Mouse (Mus musculus) retina, postnatal 1 day (tissue): ENCODE measurements around the gene D13Ertd608e.
A peak's percentile ranks its signal among the peaks of the same experiment; 100 is the strongest.
"Not testable (repeated sequence)": the region's sequence is repeated elsewhere in the genome, so short reads cannot be mapped to it uniquely, and the experiment has no call there.

Experiments used
- DNase-seq: peaks from one replicate; pipeline ENCODE4 v3.0.0-alpha.2; 2012

Gene D13Ertd608e

DNA sequence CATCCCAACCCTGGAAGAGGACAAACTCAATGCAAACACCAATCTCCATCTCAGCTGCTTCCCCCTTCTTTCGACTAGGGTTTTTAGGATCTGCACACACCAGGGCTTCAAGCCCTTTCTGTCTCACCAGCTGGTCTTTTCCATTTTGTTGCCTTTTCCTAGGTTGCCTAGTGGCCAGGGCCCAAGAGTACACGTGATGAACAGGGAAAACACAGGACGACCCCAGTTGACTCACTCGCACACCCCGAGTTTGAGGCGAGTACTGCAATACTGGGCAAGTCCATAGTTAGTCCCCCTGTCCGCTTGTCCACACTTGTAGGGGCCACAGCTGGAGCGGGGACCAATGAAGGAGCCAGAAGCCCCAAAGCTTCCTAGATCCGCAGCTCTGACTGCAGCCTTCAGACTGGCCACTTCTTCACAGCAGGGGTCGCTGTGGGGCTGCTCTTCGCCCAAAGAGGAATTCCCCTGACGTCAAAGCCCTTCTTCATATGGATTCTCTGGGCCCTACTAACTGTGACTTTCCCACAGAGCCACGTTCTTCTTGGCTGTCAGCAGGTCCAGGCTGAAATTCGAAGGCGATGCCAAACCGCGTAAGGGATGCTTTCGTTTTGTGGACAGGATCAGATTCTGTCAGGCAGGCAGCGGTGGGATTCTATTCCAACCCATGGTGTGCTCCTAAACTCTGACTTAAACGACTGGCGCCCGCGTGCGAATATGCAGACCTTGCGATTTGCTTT lies at the start of gene D13Ertd608e:
D13Ertd608e (plus strand) TSS at position 687 of the 737 bp plus-strand sequence.
- DNase-seq = peak; percentile 73

DNA sequence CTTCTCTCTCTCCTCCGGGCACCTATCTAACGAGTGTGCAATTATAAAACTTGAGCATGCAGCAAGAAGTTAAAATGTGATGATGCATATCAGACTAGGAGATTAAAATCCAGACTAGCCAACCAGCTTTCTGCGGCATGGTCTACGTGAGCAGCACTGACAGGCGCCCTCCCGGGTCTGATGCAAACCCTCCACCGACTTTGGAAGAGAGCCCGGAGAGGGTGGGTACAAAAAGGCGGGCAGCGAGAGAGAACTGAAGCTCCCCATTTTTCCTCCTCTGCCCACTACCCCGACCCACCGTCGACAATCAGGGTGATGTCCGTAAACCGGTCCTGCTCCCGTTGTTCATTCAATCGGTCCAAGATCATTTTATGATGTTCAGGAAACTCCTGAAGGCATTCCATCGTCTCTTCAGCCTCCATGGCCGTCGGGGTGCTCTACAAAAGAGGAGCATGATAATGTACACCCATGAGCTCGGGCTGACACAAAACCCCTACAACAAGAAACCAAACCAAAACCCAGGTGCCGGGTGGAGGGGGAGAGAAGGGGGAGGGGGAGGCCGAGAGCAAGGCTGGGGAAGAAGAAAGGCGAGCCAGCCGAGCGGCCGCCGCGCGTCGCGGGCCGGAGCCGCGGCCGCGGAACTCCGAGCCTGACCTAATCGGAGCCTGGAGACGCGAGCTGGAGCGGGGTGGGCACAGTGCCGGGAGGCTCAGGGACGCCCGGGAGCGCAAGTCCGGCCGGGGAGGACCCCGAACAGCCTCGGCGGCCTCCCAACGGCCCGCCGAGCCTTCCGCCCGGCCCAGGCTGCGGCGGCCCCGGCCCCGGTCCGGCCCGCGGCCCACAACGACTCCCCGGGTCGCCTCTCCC lies 45.7 kb upstream of the D13Ertd608e start:
- peak; percentile 62 for DNase-seq

DNA sequence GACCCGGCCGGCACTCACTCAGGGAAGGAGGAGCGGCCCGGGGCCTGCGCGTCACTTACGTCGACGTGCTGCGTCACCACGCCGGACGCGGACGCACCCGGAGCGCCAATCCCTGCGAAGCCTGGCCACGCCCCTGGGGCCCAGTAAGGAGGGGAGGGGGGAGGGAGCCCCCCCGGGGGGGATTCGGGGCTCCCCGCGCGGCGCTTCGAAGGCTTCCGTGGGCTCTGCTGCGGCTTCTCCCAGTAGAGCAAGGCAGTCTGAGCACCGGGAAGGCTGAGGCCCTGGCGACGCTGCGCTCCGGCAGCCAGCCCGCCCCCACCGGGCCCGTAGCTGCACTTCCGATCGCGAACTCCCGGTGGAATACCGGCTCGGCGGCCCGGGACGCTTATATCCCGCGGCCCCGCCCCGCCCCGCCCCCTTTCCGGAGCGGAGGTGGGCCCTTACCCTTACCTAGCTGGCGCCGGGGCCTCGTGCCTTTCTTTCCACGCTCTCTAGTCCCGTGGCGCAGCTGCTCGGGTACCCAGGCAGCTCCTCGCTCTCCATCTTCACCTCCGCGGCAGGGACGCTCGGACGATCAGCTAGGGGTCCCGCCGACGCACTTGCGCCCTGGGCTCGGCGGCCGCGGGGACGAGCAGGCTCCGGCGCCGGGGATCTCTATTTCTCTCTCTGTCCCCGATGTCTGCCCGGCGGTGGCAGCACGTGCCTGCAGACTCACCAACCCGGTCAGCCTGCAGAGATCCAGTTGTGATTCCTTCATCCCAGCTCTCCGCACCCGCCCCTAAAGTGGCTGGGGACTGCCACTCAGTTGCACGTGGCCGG lies 44.8 kb upstream of the D13Ertd608e start, which contains the start of gene Zfp131:
Zfp131 (minus strand) TSS at position 129 of the 819 bp plus-strand sequence.
- DNase-seq = peak; percentile 97

DNA sequence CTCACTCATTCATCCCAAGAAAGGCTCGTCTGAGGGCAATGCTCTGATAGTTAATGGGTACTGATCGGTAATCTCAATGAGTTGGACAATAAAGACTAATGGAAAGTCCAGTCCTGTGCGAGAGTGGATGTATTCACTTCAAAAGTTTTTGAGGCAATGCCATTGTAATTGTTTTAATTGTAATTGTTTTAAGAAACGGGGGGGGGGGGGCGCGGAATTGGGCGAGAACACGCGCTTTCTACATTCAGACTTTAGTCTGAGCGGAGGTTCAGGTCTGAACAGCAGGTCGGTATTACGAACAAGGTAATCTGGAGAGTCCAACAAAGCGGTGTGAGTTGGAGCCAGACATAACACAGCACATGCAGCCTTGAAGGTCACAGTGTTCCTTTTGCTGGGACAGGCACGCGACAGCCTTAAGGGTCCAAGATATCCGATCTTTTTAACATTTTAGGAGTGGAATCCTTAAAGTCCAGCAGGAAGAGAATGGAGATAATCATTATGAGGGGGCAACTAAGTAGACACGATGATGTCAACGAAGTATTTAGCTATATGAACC lies 44.1 kb upstream of the D13Ertd608e start:
- DNase-seq = no peak

DNA sequence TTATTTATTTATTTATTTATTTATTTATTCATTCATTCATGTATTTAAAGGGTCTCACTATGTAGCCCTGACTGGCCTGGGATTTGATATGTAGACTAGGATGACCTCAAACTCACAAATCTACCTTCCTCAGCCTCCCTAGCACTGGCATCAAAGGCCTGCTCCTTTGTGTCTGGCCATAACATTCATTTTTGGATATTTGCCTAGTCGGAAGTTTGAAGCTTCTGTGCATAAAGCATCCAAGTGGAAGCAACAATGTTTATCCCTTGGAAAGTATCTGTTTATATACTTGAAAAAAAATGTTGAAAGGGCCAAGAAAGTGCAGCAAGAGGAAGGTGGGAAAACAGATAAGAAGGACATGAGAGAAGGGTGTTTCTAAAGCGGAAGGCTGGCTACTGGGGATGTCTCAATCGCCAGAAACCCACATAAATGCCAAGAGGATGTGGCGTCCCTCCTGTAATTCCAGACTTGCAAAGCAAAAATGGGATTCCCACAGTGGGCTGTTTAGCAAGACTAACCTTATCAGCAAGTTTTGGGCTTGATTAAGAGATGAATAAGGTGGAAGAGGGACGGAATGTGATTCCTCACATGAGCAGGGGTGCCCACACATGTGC lies 42.9 kb upstream of the D13Ertd608e start:
- DNase-seq = no peak

DNA sequence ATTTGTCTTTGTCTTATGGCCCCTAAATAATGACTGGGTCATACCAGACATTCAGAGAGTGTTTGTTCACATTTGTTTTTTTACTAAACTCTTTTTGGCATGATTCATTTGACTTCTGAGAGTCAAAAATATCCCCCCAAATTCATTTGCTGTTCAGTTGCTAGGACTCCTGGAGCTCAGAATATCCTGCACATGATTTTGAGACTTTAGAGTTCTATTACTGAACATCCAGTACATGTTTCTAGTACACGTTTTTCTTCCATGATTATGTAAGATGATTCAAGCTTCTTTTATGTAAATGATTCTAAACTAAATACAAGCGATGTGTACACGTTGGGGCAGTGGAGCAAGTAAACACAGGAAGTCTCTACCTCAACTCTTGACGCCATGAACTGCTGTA lies 38.1 kb upstream of the D13Ertd608e start:
- DNase-seq = no peak

DNA sequence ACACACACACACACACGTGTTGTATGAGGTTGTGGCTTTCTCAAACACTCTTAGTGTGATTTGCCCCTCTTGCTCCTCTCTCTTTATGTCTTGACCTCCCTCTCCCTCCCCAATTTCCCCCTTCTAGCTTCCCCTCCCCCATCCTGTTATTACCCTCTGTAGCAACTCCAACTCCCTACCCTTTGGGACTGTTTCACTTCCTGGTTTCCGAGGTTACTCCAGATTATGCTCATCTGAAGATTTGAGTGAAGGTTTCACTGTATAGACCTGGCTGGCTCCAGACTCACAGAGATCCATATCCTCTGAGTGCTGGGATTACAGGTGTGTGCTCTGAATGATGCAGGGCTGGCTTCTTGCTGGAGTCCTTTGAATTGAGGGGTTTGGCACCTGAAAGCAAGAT lies 26.9 kb upstream of the D13Ertd608e start:
- no peak for DNase-seq

DNA sequence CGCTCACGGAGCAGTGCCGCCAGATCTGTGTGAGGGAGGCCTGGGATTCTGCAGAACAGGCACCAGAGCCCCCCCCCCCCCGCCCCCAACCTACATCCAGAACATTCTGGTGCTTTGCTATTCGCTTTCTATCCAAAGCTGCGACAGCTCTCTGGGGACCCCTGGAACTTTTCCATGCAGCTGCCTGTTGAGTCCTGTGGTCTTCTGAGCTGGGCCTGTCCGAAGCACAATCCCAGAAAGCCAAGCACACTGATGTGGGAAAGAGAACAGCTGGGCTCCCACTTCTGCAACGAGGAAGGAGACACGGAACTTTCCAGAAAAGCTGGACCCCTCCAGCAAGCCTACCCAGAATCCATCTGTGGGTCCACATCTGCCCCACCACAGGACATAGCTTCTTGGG lies 25.8 kb upstream of the D13Ertd608e start:
- no peak for DNase-seq

DNA sequence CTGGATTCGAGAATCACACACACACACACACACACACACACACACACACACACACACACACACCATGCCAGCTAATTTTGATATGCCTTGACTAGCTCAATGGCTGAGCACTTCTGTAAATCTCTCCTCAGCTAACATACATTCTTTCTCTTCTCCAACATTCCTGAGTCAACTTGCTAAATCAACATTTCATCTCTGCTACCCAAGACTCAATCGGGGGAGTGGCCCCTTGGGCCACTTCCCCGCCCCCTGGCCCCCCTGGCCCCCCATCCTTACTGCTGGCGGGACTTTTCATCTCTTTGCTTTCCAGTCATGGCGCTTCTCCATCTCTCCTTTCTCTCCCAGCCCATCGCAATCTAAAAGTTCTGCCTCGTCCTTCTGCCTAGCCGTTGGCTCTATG lies 19.0 kb upstream of the D13Ertd608e start:
- no peak for DNase-seq

DNA sequence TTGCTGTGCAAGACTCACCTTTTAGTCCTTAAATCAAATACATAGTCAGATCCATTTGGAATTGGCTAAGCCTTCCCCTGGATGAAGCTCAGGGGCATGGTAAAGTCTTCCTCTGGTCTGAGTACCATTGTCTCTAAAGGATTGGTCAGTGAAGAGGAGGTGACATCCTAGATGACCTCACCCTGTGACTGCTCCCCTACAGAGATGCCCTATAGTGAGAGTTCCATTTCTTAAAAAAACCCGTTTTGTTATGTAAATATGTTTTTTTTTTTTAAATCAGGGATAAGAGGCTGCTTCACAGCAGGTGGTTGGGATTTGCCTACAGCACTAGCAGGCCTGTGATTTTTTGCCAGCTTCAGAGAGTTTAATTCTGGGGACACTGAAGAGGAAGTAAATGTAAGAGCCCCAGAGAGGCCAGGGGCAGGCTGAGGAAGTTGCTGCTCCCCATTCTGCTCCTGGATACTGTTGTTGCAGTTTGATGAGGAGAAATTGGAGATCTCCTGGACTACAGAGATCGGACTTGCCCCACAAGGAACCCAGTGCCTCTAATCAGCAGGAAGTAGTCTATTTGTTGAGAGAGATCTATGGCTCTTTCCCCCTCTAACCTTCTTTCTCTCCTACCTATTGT lies 18.1 kb upstream of the D13Ertd608e start:
- no peak for DNase-seq

DNA sequence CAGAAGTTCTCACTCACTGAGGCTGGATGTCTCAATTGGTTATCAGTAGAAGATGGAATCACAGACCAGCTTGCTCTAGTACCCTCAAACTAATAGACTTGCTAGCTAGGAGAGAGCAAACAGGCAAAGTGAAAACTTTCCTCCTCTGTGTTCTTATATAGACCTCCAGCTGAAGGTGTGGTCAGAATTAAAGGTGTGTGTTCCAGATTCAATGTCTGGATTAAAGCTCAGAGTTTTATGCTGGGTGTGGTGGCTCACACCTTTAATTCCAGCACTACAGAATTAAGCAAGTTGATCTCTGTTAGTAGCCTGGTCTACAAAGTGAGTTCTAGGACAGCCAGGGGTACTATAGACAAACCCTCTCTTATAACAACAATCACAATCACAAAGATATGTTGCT lies 5.7 kb upstream of the D13Ertd608e start, which contains the start of gene AF067063:
AF067063 (minus strand) TSS at position 101 of the 400 bp plus-strand sequence.
- not testable (repeated sequence) for DNase-seq

DNA sequence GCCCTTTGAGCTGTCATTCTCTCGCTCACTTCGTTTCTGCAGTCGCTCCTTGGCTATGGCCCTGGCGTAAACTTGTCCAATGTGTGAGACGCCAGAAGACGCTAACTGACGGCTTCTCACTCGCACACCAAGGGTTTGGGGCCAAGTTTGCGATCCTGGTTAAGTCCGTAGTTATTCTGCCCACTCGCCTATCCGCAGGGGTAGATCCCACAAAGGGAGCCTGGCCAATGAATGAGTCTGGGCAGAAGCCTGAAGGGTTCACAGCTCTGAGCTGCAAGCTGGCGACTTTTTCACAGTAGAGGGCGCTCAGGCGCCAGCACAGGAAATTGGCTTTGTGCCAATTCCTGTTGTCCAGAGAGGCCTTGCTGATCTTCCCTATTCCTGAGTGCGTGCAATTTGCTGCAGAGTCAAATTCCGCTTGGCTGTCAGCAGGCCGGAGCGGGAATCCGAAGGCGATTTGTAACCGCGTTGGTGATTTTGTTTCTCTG lies 562 bp downstream of the D13Ertd608e start:
- peak; percentile 67 for DNase-seq

DNA sequence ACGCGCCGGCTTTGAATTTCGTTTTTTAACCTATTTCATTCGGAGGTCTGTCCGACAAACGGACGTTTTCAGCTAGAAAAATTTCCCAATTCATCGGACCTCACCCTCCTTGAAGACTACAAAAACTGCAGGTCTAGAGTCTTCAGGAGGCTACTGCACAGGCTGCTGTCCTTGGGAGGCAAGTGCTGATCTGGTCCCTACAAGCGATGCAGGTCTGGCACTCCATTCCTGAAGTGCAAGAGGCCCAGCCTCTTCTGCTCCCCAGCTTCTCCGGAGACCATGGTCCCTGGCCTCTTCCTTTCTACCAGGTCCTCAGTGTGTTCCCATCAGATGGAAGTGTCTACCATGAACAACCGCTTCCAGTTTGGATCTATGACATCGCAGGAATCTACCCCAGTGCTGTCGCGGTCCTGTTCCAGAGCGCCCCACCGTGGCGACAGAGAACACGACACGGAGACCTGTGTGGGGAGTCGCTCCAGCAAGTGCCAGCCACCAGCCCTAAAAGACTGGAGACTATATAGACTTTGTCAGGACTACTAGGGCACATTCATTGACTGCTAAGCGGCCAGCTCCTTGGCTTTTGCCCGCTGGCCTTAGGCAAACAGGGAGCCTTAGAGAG lies 2.0 kb downstream of the D13Ertd608e start:
- peak; percentile 64 for DNase-seq

DNA sequence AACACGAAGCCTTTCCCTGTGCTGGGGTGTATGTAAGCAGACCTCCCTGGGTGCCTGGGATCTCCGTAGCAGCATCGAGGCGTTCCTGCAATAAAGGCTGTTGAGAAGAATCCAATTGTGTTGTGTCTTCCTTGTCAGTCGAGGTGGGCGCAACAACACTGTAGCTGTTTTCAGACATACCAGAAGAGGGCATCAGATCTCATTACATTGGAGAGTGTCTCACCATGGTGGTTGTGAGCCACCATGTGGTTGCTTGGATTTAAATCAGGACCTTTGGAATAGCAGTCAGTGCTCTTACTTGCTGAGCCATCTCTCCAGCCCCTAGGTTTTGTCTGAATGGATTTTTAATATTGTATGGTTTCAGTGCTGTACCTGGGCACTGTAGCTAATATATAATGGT lies 4.2 kb downstream of the D13Ertd608e start:
- DNase-seq = peak; percentile 30

DNA sequence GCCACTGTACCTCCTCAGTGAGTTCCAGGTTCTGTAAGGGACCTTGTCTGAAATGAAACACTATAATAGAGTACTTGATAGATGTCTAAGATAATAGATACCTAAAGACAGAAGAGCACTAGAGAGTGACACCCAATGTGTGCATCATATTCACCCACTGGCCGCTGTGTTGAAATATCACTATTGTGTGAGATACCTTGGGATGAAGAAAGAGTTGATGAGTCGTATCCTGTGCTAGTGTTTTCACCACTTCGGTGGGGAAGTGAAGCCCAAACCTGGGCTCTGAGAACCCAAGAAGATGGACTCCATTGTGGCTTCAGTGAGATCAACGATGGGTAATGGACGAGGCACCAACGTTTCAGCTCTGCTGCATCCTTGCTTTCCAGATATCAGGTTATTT lies 26.6 kb downstream of the D13Ertd608e start:
- DNase-seq = not testable (repeated sequence)

DNA sequence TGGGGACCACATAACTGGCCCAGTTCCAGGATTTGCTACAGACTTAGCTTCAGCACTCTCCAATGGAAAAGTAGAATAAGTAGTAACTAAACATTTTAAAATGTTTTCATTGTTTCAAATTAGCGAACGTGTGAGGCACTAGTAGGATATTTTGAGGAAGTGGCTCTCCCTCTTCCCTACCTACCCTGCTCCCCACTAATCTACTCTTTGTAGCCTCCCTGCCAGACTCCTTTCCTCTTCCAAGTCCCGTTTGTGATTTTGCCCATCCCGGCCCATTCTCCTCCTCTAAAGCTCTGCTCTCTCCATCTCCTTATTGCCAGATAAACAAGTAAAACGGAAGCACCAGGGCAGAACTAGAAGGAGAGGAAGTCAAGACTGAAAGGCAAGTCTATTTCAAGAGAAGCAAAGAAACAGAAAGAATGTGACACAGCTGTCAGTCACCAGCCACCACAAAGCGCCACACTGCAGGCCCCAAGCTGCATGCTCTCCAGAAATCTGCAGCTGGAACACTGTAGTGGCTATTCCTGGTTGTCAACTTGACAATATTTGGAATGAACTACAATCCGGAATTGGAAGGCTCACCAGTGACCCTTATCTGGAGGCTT lies 28.7 kb downstream of the D13Ertd608e start:
- not testable (repeated sequence) for DNase-seq

DNA sequence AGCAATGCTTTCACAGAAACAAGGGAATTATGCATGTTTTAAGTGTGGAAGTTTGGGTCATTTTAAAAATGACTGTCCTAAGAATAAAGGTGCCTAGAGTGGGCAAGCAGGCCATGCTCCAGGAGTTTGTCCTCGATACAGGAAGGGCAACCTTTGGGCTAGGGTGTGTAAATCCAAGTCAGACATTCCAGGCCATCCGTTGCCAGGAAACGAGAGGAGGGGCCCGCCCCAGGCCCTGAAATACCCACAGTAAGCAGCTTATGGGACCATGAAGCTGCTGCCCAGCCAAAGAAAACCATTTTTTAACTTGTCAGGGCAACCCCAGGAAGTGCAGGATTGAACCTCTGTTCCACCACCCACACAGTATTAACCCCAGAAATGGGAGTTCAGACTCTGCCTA lies 51.1 kb downstream of the D13Ertd608e start:
- DNase-seq = not testable (repeated sequence)

DNA sequence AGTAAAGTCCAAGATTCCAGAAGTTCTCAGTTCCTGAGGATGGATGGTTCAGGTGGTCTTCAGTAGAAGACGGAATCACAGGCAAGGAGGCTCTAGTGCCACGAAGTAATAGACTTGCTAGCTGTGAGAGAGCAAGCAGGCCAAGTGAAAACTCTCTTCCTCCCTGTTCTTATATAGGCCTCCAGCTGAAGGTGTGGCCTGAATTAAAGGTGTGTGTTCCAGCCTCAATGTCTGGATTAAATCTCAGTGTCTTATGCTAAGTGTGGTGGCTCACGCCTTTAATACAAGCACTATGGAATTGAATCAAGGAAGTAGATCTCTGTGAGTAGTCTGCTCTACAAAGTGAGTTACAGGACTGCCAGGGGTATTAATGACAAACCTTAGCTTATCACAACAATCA lies 58.9 kb downstream of the D13Ertd608e start, which contains the start of gene Tcstv1:
Tcstv1 (minus strand) TSS at position 101 of the 400 bp plus-strand sequence.
- not testable (repeated sequence) for DNase-seq
